Mouse (Mus musculus): ENCODE measurements at regions not wholly inside any gene's neighbourhood (a gene's known extent, or its start where the extent isn't known, plus 50 kb on each side); places are given as distances from the start of the nearest gene placed in this dataset.

DNA sequence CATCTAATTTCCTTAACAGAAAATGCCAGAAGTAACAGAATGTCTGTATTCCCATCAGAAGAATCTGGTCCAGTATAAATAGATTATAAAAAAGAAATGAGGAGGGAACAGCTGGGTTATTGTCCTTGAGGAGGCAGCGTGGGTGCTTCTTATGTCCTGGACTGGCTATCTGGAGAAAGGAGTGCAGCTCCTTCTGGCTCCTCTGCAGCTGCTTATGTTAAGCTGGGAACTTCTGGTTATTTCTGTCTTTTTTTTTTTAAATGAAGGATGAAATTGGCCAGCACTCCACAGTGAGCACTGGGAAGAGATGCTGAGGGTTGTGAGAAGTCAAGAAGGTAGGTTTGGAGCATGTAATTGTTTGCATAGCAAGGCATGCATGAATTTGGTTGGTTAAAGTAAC is 441.5 kb downstream of the Ebf1 start:
- no peak for DNase-seq (ENCODE audit: low spot score)
- H3K4me3 ChIP-seq (replicated peaks; ENCODE audit: low read length), result no peak overlapping the region
- no peaks in the 10 kb centered on the region; the same call in 1 of the 2 replicates for H3K4me1 ChIP-seq (ENCODE audit: control insufficient read depth, insufficient read depth, low read length)
- no peaks in the 10 kb centered on the region for H3K9me3 ChIP-seq (ENCODE audit: control insufficient read depth, low read length)
- ATAC-seq (ENCODE audit: low FRiP score, low read depth), result no peak
- no peak overlapping the region for H3K9ac ChIP-seq (ENCODE audit: low read depth, low read length, severe bottlenecking)
- H3K36me3 ChIP-seq (ENCODE audit: control insufficient read depth, insufficient read depth, low read length), result no peaks in the 10 kb centered on the region
- WGBS, result 97% methylated on average over 1 of the region's 1 CpGs
- no peak overlapping the region for H3K27ac ChIP-seq (replicated peaks; ENCODE audit: low read depth, low read length)
- H3K4me2 ChIP-seq (replicated peaks; ENCODE audit: low read depth, low read length, severe bottlenecking), result no peak overlapping the region
- TF ChIP-seq POLR2A (IDR thresholded peaks at IDR 0.05; ENCODE audit: borderline replicate concordance, extremely low read depth, insufficient read depth, insufficient read length), result no peak
- H3K27me3 ChIP-seq (ENCODE audit: control insufficient read depth, insufficient read depth, low read length), result no peaks in the 10 kb centered on the region

DNA sequence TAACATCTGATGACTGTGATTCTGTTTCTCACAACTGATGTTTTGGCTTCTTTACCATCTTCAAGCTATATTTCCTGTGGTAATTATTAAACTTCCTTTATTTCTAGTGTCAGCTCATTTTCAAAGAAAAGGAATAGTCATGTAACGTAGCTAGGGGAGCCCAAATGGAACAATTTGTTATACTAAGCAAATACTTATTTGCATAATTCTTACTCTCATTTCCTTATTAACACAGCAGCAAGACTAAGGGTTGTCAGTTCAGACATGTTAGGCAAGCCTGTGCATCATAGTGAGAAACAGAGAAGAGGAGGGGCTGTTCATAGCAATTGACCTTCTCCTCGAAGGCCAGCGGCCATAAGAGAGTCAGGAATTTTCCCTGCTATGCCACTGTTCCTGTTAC is 449.5 kb downstream of the Ebf1 start:
- Histone ChIP-seq H3K4me1 (ENCODE audit: control insufficient read depth, insufficient read depth, low read length) (peaks cover 2% of the 10 kb centered on the region; the same call in 1 of the 2 replicates), H3K4me3 (replicated peaks; ENCODE audit: low read length) (no peak overlapping the region), H3K9me3 (ENCODE audit: control insufficient read depth, low read length) (no peaks in the 10 kb centered on the region), H3K27ac (replicated peaks; ENCODE audit: low read depth, low read length) (no peak overlapping the region), H3K9ac (ENCODE audit: low read depth, low read length, severe bottlenecking) (no peak overlapping the region), H3K36me3 (ENCODE audit: control insufficient read depth, insufficient read depth, low read length) (no peaks in the 10 kb centered on the region), H3K4me2 (replicated peaks; ENCODE audit: low read depth, low read length, severe bottlenecking) (no peak overlapping the region), H3K27me3 (ENCODE audit: control insufficient read depth, insufficient read depth, low read length) (no peaks in the 10 kb centered on the region)
- 80% methylated on average over 3 of the region's 3 CpGs for WGBS
- no peak for ATAC-seq (ENCODE audit: low FRiP score, low read depth)
- no peak for DNase-seq (ENCODE audit: low spot score)
- TF ChIP-seq POLR2A (IDR thresholded peaks at IDR 0.05; ENCODE audit: borderline replicate concordance, extremely low read depth, insufficient read depth, insufficient read length), result no peak

GRCm38 (mm10) chr11:45070280-45070679 is 453.2 kb downstream of the Ebf1 start:
- Histone ChIP-seq H3K9ac (ENCODE audit: low read depth, low read length, severe bottlenecking) (no peak overlapping the region), H3K36me3 (ENCODE audit: control insufficient read depth, insufficient read depth, low read length) (no peaks in the 10 kb centered on the region), H3K27me3 (ENCODE audit: control insufficient read depth, insufficient read depth, low read length) (no peaks in the 10 kb centered on the region), H3K9me3 (ENCODE audit: control insufficient read depth, low read length) (no peaks in the 10 kb centered on the region), H3K4me1 (ENCODE audit: control insufficient read depth, insufficient read depth, low read length) (0 out of 2 replicates have a peak, but pooled peaks cover 2% of the 10 kb centered on the region), H3K4me2 (replicated peaks; ENCODE audit: low read depth, low read length, severe bottlenecking) (no peak overlapping the region), H3K4me3 (replicated peaks; ENCODE audit: low read length) (no peak overlapping the region), H3K27ac (replicated peaks; ENCODE audit: low read depth, low read length) (no peak overlapping the region)
- WGBS, result 78% methylated on average over 1 of the region's 1 CpGs
- DNase-seq (ENCODE audit: low spot score) (no peak), ATAC-seq (ENCODE audit: low FRiP score, low read depth) (no peak)
- no peak for TF ChIP-seq POLR2A (IDR thresholded peaks at IDR 0.05; ENCODE audit: borderline replicate concordance, extremely low read depth, insufficient read depth, insufficient read length)

DNA sequence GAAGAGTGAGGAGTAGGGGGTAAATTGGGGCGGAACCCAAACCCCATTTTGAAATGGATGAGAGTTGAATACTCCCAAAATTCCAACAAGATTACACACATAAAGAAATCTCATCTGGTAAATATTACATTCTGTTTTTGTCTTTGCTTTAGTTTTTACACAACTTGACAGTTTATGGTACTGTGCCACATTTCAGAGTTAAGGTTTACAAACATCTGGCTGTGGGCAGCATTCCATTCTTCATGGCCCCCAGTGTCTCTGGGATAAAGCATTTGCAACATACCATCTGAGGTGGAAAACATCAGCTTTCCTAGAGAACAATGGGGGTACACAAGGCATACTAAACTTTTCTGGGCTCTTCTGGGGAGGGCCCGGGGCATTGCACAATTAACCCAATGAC is 454.1 kb downstream of the Ebf1 start:
- H3K36me3 ChIP-seq (ENCODE audit: control insufficient read depth, insufficient read depth, low read length), result no peaks in the 10 kb centered on the region
- no peak overlapping the region for H3K9ac ChIP-seq (ENCODE audit: low read depth, low read length, severe bottlenecking)
- TF ChIP-seq POLR2A (IDR thresholded peaks at IDR 0.05; ENCODE audit: borderline replicate concordance, extremely low read depth, insufficient read depth, insufficient read length), result no peak
- H3K4me1 ChIP-seq (ENCODE audit: control insufficient read depth, insufficient read depth, low read length), result 0 out of 2 replicates have a peak, but pooled peaks cover 2% of the 10 kb centered on the region
- ATAC-seq (ENCODE audit: low FRiP score, low read depth) (no peak), DNase-seq (ENCODE audit: low spot score) (no peak)
- H3K4me3 ChIP-seq (replicated peaks; ENCODE audit: low read length), result no peak overlapping the region
- 0 out of 2 replicates have a peak overlapping the region, but pooled peaks have one; percentile 5 for H3K27ac ChIP-seq (replicated peaks; ENCODE audit: low read depth, low read length)
- H3K27me3 ChIP-seq (ENCODE audit: control insufficient read depth, insufficient read depth, low read length), result no peaks in the 10 kb centered on the region
- no peak overlapping the region for H3K4me2 ChIP-seq (replicated peaks; ENCODE audit: low read depth, low read length, severe bottlenecking)
- no peaks in the 10 kb centered on the region for H3K9me3 ChIP-seq (ENCODE audit: control insufficient read depth, low read length)
- 84% methylated on average over 2 of the region's 2 CpGs for WGBS

GRCm38 (mm10) chr11:45084506-45085037 is 467.5 kb downstream of the Ebf1 start:
- no peak for TF ChIP-seq POLR2A (IDR thresholded peaks at IDR 0.05; ENCODE audit: borderline replicate concordance, extremely low read depth, insufficient read depth, insufficient read length)
- no peak overlapping the region for H3K4me2 ChIP-seq (replicated peaks; ENCODE audit: low read depth, low read length, severe bottlenecking)
- ATAC-seq (ENCODE audit: low FRiP score, low read depth) (peak; percentile 60), DNase-seq (ENCODE audit: low spot score) (peak; percentile 29)
- H3K4me3 ChIP-seq (replicated peaks; ENCODE audit: low read length), result no peak overlapping the region
- H3K9me3 ChIP-seq (ENCODE audit: control insufficient read depth, low read length), result no peaks in the 10 kb centered on the region
- H3K27me3 ChIP-seq (ENCODE audit: control insufficient read depth, insufficient read depth, low read length), result no peaks in the 10 kb centered on the region
- 55% methylated on average over 4 of the region's 4 CpGs for WGBS
- H3K36me3 ChIP-seq (ENCODE audit: control insufficient read depth, insufficient read depth, low read length), result no peaks in the 10 kb centered on the region
- no peak overlapping the region for H3K9ac ChIP-seq (ENCODE audit: low read depth, low read length, severe bottlenecking)
- H3K4me1 ChIP-seq (ENCODE audit: control insufficient read depth, insufficient read depth, low read length), result peaks cover 7% of the 10 kb centered on the region; the same call in 1 of the 2 replicates
- H3K27ac ChIP-seq (replicated peaks; ENCODE audit: low read depth, low read length), result no peak overlapping the region

Measured in limb, embryonic 14.5 days (tissue).